Mouse (Mus musculus): ENCODE results near the gene Dnah3.

DNA sequence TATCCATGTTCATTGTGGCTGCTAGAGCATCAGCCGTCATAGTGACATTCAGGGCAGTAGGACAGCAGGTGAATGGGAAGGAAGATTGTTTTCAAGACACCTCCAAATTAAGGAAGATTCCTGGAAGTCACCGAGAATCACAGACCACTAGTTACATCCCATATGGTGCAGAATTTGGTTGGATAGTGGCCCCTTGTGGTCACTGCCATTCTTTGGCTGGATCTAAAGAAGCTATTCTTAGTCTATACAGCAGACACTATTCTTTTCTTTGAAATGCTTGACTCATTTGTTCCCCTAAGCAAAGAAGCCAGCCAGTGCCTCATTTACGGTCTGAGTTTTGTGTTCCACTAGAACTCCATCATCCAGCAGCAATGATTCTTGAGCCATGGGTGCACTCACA lies 9.9 kb upstream of the Dnah3 start:
- no peak for TF ChIP-seq POLR2A (IDR thresholded peaks at IDR 0.05; ENCODE audit: borderline replicate concordance, low read depth, low read length)
- TF ChIP-seq CTCF (IDR thresholded peaks at IDR 0.05; ENCODE audit: low read depth, low read length) = no peak
